Mouse (Mus musculus): ENCODE results near the gene Ascl4. TPM values are rescaled to one million over a fixed set of nuclear protein-coding genes. Genes with fewer than 3 reads are reported as not detected.

Ascl4 gene
- 0.17 and 0.24 TPM in 2 replicates for polyA plus RNA-seq (2014; fragmentation: Nextera tagmentation; extraction: Ambion mirVana)

GRCm38 (mm10) chr10:85927676-85928445 lies at the start of gene Ascl4:
Ascl4 (plus strand) TSS chr10:85927681.
- Histone ChIP-seq H3K4me3 (ENCODE audit: low read depth, low read length) (peak within 1 kb of the TSS; percentile 50), H3K4me2 (ENCODE audit: low read length) (peak within 1 kb of the TSS; percentile 81), H3K36me3 (ENCODE audit: control insufficient read depth, insufficient read depth, low read length) (no peaks in the 10 kb centered on the region), H3K27ac (ENCODE audit: low read depth, low read length) (peak within 1 kb of the TSS; percentile 17; the same call in 1 of the 2 replicates), H3K27me3 (replicated peaks; ENCODE audit: control insufficient read depth, insufficient read depth, low read length) (no peaks in the 10 kb centered on the region), H3K4me1 (ENCODE audit: control insufficient read depth, insufficient read depth, low read length) (peaks cover 6% of the 10 kb centered on the region; the same call in 1 of the 2 replicates), H3K9ac (ENCODE audit: low read length) (peak within 1 kb of the TSS; percentile 71), H3K9me3 (replicated peaks; ENCODE audit: control insufficient read depth, low read length) (no peaks in the 10 kb centered on the region)
- 2% methylated on average over 23 of the region's 23 CpGs for WGBS
- peak; percentile 19 for DNase-seq (ENCODE audit: low spot score)
- peak; percentile 8; the same call in 1 of the 2 replicates for ATAC-seq

GRCm38 (mm10) chr10:85879886-85880486 lies 47.5 kb upstream of the Ascl4 start:
- no peak overlapping the region for H3K27ac ChIP-seq (ENCODE audit: low read depth, low read length)
- H3K4me2 ChIP-seq (ENCODE audit: low read length), result no peak overlapping the region
- no peak overlapping the region for H3K4me3 ChIP-seq (ENCODE audit: low read depth, low read length)
- no peaks in the 10 kb centered on the region for H3K4me1 ChIP-seq (ENCODE audit: control insufficient read depth, insufficient read depth, low read length)
- peaks cover 97% of the 10 kb centered on the region for H3K36me3 ChIP-seq (ENCODE audit: control insufficient read depth, insufficient read depth, low read length)
- ATAC-seq (no peak), DNase-seq (ENCODE audit: low spot score) (no peak)
- no peak overlapping the region for H3K9ac ChIP-seq (ENCODE audit: low read length)
- no peaks in the 10 kb centered on the region for H3K27me3 ChIP-seq (replicated peaks; ENCODE audit: control insufficient read depth, insufficient read depth, low read length)
- no peaks in the 10 kb centered on the region for H3K9me3 ChIP-seq (replicated peaks; ENCODE audit: control insufficient read depth, low read length)
- 93% methylated on average over 8 of the region's 8 CpGs for WGBS

DNA sequence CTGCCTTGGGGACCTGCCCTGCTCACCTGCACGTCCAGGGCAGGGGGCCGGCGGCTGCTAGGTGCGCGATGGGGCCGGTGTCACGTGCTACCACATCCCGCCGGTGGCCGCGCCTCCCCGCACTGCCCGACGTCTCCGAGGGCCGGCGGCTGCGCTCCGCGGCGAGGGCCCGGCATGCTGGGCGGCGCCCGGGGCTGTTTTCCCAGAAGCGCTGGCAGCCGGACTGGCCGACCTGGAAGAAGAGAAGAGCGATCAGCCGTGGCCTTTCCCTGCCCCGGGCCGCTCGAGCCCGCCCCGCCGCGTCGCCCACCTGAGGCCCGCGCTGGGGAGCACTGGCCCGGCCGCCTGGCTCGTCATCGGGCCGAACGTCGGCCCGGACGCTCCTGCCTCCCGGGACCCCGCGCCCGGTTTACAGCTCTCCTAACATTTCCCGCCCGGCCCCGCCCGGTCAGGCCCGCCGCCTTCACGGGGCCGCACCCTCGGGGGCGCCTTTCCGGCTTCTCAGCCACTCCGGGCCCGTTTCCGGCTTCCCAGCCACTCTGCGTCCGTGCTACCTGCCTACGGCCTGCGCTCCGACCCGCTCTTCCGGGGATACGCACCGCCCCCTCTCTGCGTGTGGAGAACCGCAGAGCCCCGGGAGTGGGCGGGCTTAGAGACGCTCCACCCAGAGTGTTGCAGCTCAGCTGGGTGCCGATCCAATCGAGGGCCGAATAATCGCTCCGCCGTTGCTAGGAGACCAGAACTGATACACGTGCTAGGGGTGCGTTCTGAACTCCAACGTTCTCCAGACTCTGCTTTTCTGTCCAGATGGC lies 10.8 kb upstream of the Ascl4 start, which contains the start of gene Prdm4:
Prdm4 (minus strand) TSS at position 645 of the 812 bp plus-strand sequence.
- peaks cover 8% of the 10 kb centered on the region for H3K4me1 ChIP-seq (ENCODE audit: control insufficient read depth, insufficient read depth, low read length)
- peaks cover 28% of the 10 kb centered on the region for H3K36me3 ChIP-seq (ENCODE audit: control insufficient read depth, insufficient read depth, low read length)
- H3K27me3 ChIP-seq (replicated peaks; ENCODE audit: control insufficient read depth, insufficient read depth, low read length), result no peaks in the 10 kb centered on the region
- ATAC-seq, result peak; percentile 100
- H3K4me2 ChIP-seq (ENCODE audit: low read length), result peak within 1 kb of the TSS; percentile 76
- DNase-seq (ENCODE audit: low spot score), result peak; percentile 99
- H3K27ac ChIP-seq (ENCODE audit: low read depth, low read length), result peak within 1 kb of the TSS; percentile 72
- H3K4me3 ChIP-seq (ENCODE audit: low read depth, low read length), result peak within 1 kb of the TSS; percentile 96
- H3K9me3 ChIP-seq (replicated peaks; ENCODE audit: control insufficient read depth, low read length), result no peaks in the 10 kb centered on the region
- peak within 1 kb of the TSS; percentile 85 for H3K9ac ChIP-seq (ENCODE audit: low read length)
- under 1% methylated on average over 64 of the region's 90 CpGs for WGBS

DNA sequence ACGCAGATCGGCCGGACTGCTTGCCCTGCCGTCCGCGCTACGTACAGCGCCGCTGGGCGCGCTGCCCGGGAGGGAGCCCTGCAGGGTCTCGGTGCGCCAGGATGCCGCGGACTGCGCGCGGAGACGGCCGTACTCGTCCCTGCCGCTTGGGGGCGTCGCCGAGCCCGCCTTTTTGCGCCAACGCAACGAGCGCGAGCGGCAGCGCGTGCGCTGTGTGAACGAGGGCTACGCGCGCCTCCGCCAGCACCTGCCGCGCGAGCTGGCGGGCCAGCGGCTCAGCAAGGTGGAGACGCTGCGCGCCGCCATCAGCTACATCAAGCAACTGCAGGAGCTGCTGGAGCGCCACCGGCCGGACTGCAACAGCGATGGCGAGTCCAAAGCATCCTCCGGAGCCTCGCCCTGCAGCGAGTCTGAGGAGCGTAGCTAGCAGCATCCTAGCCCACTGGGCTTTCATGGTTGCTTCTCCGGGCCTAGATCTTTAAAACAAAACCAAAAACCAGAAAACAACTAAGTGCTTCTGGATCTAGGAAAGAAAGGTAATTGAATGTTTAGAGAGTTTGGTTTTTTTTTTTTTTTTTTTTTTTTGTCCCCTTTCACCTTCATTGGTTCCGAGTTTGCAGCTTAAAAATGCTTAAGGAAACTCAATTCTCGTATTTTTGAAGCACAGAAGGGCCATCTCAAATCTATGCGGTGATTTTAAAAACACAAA lies 1.2 kb downstream of the Ascl4 start:
- Histone ChIP-seq H3K4me2 (ENCODE audit: low read length) (peak overlapping the region; percentile 81), H3K9me3 (replicated peaks; ENCODE audit: control insufficient read depth, low read length) (no peaks in the 10 kb centered on the region), H3K36me3 (ENCODE audit: control insufficient read depth, insufficient read depth, low read length) (no peaks in the 10 kb centered on the region), H3K27ac (ENCODE audit: low read depth, low read length) (peak overlapping the region; percentile 17; the same call in 1 of the 2 replicates), H3K4me3 (ENCODE audit: low read depth, low read length) (peak overlapping the region; percentile 50), H3K27me3 (replicated peaks; ENCODE audit: control insufficient read depth, insufficient read depth, low read length) (no peaks in the 10 kb centered on the region), H3K9ac (ENCODE audit: low read length) (peak overlapping the region; percentile 71), H3K4me1 (ENCODE audit: control insufficient read depth, insufficient read depth, low read length) (peaks cover 6% of the 10 kb centered on the region; the same call in 1 of the 2 replicates)
- peak; percentile 89 for DNase-seq (ENCODE audit: low spot score)
- 1% methylated on average over 63 of the region's 63 CpGs for WGBS
- peak; percentile 95 for ATAC-seq

- Histone ChIP-seq H3K4me2 (ENCODE audit: low read length) (peak overlapping the region; percentile 81), H3K4me3 (ENCODE audit: low read depth, low read length) (peak overlapping the region; percentile 50), H3K4me1 (ENCODE audit: control insufficient read depth, insufficient read depth, low read length) (peaks cover 6% of the 10 kb centered on the region; the same call in 1 of the 2 replicates), H3K27ac (ENCODE audit: low read depth, low read length) (no peak overlapping the region), H3K9me3 (replicated peaks; ENCODE audit: control insufficient read depth, low read length) (no peaks in the 10 kb centered on the region), H3K36me3 (ENCODE audit: control insufficient read depth, insufficient read depth, low read length) (no peaks in the 10 kb centered on the region), H3K27me3 (replicated peaks; ENCODE audit: control insufficient read depth, insufficient read depth, low read length) (no peaks in the 10 kb centered on the region), H3K9ac (ENCODE audit: low read length) (peak overlapping the region; percentile 71; the same call in 1 of the 2 replicates)
- WGBS, result 38% methylated on average over 11 of the region's 11 CpGs
- ATAC-seq, result 0 out of 2 replicates have a peak, but pooled peaks have one; percentile 1
- no peak for DNase-seq (ENCODE audit: low spot score)
These were observed 1.7 kb downstream of the Ascl4 start for GRCm38 (mm10) chr10:85929208-85929591.

- 93% methylated on average over 11 of the region's 11 CpGs for WGBS
- ATAC-seq (no peak), DNase-seq (ENCODE audit: low spot score) (no peak)
- Histone ChIP-seq H3K4me1 (ENCODE audit: control insufficient read depth, insufficient read depth, low read length) (peaks cover 6% of the 10 kb centered on the region; the same call in 1 of the 2 replicates), H3K9ac (ENCODE audit: low read length) (no peak overlapping the region), H3K36me3 (ENCODE audit: control insufficient read depth, insufficient read depth, low read length) (no peaks in the 10 kb centered on the region), H3K4me2 (ENCODE audit: low read length) (no peak overlapping the region), H3K9me3 (replicated peaks; ENCODE audit: control insufficient read depth, low read length) (no peaks in the 10 kb centered on the region), H3K27me3 (replicated peaks; ENCODE audit: control insufficient read depth, insufficient read depth, low read length) (no peaks in the 10 kb centered on the region), H3K4me3 (ENCODE audit: low read depth, low read length) (no peak overlapping the region), H3K27ac (ENCODE audit: low read depth, low read length) (no peak overlapping the region)
These were observed 2.5 kb downstream of the Ascl4 start for GRCm38 (mm10) chr10:85929962-85930361.

- Histone ChIP-seq H3K4me3 (ENCODE audit: low read depth, low read length) (no peak overlapping the region), H3K9ac (ENCODE audit: low read length) (no peak overlapping the region), H3K4me1 (ENCODE audit: control insufficient read depth, insufficient read depth, low read length) (no peaks in the 10 kb centered on the region), H3K4me2 (ENCODE audit: low read length) (no peak overlapping the region), H3K27me3 (replicated peaks; ENCODE audit: control insufficient read depth, insufficient read depth, low read length) (no peaks in the 10 kb centered on the region), H3K27ac (ENCODE audit: low read depth, low read length) (no peak overlapping the region), H3K9me3 (replicated peaks; ENCODE audit: control insufficient read depth, low read length) (no peaks in the 10 kb centered on the region), H3K36me3 (ENCODE audit: control insufficient read depth, insufficient read depth, low read length) (peaks cover 51% of the 10 kb centered on the region)
- ATAC-seq, result no peak
- DNase-seq (ENCODE audit: low spot score), result no peak
- 96% methylated on average over 6 of the region's 6 CpGs for WGBS
These were observed 8.9 kb downstream of the Ascl4 start for GRCm38 (mm10) chr10:85936280-85936965.

Data from forebrain, embryonic 14.5 days (tissue).